Mouse (Mus musculus): ENCODE measurements around the gene Slc36a2. TPM values are rescaled to one million over a fixed set of nuclear protein-coding genes. Genes with fewer than 3 reads are reported as not detected.
A peak's percentile ranks its signal among the peaks of the same experiment; 100 is the strongest.

Slc36a2 gene
- polyA plus RNA-seq, 1 experiment from 2014 or later, result 1.1 TPM

DNA sequence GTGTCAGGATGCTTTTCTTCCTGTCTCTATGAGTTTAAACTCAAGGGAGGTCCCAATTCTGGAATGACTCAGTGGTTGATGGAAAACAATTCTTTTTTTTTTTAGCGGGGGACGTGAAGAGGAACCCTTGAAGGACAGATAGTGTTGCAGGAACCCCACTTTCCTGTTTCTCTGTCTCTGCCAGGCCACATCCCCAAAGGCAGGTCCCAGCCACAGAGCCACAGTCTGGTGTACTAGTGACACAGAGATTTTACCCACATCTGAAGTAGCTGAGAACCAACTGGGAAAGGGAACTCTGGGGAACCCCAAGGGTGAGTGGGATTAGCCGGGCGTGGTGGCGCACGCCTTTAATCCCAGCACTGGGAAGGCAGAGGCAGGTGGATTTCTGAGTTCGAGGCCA lies 19.1 kb downstream of the Slc36a2 start:
- Histone ChIP-seq H3K36me3 (ENCODE audit: insufficient read depth) (no peaks in the 10 kb centered on the region), H3K4me1 (ENCODE audit: insufficient read depth) (no peaks in the 10 kb centered on the region), H3K4me3 (ENCODE audit: low read depth, low read length) (no peak overlapping the region), H3K4me2 (no peak overlapping the region), H3K9me3 (ENCODE audit: low read depth, low read length) (no peaks in the 10 kb centered on the region), H3K27me3 (ENCODE audit: insufficient read depth, low read length) (no peaks in the 10 kb centered on the region), H3K27ac (ENCODE audit: low read depth) (no peak overlapping the region), H3K9ac (no peak overlapping the region)
- ATAC-seq (ENCODE audit: insufficient read depth) (no peak), DNase-seq (no peak)
- WGBS, result 93% methylated on average over 7 of the region's 7 CpGs
- TF ChIP-seq CTCF (IDR thresholded peaks at IDR 0.05; ENCODE audit: low read depth), result no peak

GRCm38 (mm10) chr11:55164723-55165122 lies 20.2 kb downstream of the Slc36a2 start:
- Histone ChIP-seq H3K4me1 (ENCODE audit: insufficient read depth) (no peaks in the 10 kb centered on the region), H3K27ac (ENCODE audit: low read depth) (no peak overlapping the region), H3K4me3 (ENCODE audit: low read depth, low read length) (no peak overlapping the region), H3K36me3 (ENCODE audit: insufficient read depth) (no peaks in the 10 kb centered on the region), H3K9me3 (ENCODE audit: low read depth, low read length) (no peaks in the 10 kb centered on the region), H3K4me2 (no peak overlapping the region), H3K27me3 (ENCODE audit: insufficient read depth, low read length) (no peaks in the 10 kb centered on the region), H3K9ac (no peak overlapping the region)
- WGBS, result 44% methylated on average over 3 of the region's 3 CpGs
- ATAC-seq (ENCODE audit: insufficient read depth) (no peak), DNase-seq (peak; percentile 70)
- peak; percentile 68 for TF ChIP-seq CTCF (IDR thresholded peaks at IDR 0.05; ENCODE audit: low read depth)

- Histone ChIP-seq H3K4me1 (ENCODE audit: insufficient read depth) (no peaks in the 10 kb centered on the region), H3K9ac (no peak overlapping the region), H3K27me3 (ENCODE audit: insufficient read depth, low read length) (no peaks in the 10 kb centered on the region), H3K27ac (ENCODE audit: low read depth) (no peak overlapping the region), H3K36me3 (ENCODE audit: insufficient read depth) (no peaks in the 10 kb centered on the region), H3K4me3 (ENCODE audit: low read depth, low read length) (no peak overlapping the region), H3K4me2 (no peak overlapping the region), H3K9me3 (ENCODE audit: low read depth, low read length) (no peaks in the 10 kb centered on the region)
- ATAC-seq (ENCODE audit: insufficient read depth) (no peak), DNase-seq (peak; percentile 67)
- peak; percentile 73 for TF ChIP-seq CTCF (IDR thresholded peaks at IDR 0.05; ENCODE audit: low read depth)
- WGBS, result 50% methylated on average over 9 of the region's 9 CpGs
Observed at GRCm38 (mm10) chr11:55162670-55163069, 22.2 kb downstream of the Slc36a2 start.

GRCm38 (mm10) chr11:55158785-55159359 lies 26.0 kb downstream of the Slc36a2 start:
- Histone ChIP-seq H3K9ac (no peak overlapping the region), H3K27me3 (ENCODE audit: insufficient read depth, low read length) (no peaks in the 10 kb centered on the region), H3K27ac (ENCODE audit: low read depth) (no peak overlapping the region), H3K4me3 (ENCODE audit: low read depth, low read length) (no peak overlapping the region), H3K36me3 (ENCODE audit: insufficient read depth) (no peaks in the 10 kb centered on the region), H3K4me1 (ENCODE audit: insufficient read depth) (no peaks in the 10 kb centered on the region), H3K9me3 (ENCODE audit: low read depth, low read length) (no peaks in the 10 kb centered on the region), H3K4me2 (no peak overlapping the region)
- DNase-seq (peak; percentile 91), ATAC-seq (ENCODE audit: insufficient read depth) (no peak; the same call in 1 of the 2 replicates)
- 50% methylated on average over 13 of the region's 13 CpGs for WGBS
- peak; percentile 96 for TF ChIP-seq CTCF (IDR thresholded peaks at IDR 0.05; ENCODE audit: low read depth)

GRCm38 (mm10) chr11:55155070-55155421 lies 29.8 kb downstream of the Slc36a2 start:
- no peak for ATAC-seq (ENCODE audit: insufficient read depth)
- H3K27ac ChIP-seq (ENCODE audit: low read depth), result no peak overlapping the region
- no peak overlapping the region for H3K4me2 ChIP-seq
- no peaks in the 10 kb centered on the region for H3K4me1 ChIP-seq (ENCODE audit: insufficient read depth)
- 61% methylated on average over 6 of the region's 6 CpGs for WGBS
- no peaks in the 10 kb centered on the region for H3K9me3 ChIP-seq (ENCODE audit: low read depth, low read length)
- no peak overlapping the region for H3K4me3 ChIP-seq (ENCODE audit: low read depth, low read length)
- DNase-seq, result no peak
- H3K27me3 ChIP-seq (ENCODE audit: insufficient read depth, low read length), result no peaks in the 10 kb centered on the region
- H3K36me3 ChIP-seq (ENCODE audit: insufficient read depth), result no peaks in the 10 kb centered on the region
- TF ChIP-seq CTCF (IDR thresholded peaks at IDR 0.05; ENCODE audit: low read depth), result no peak
- no peak overlapping the region for H3K9ac ChIP-seq

DNA sequence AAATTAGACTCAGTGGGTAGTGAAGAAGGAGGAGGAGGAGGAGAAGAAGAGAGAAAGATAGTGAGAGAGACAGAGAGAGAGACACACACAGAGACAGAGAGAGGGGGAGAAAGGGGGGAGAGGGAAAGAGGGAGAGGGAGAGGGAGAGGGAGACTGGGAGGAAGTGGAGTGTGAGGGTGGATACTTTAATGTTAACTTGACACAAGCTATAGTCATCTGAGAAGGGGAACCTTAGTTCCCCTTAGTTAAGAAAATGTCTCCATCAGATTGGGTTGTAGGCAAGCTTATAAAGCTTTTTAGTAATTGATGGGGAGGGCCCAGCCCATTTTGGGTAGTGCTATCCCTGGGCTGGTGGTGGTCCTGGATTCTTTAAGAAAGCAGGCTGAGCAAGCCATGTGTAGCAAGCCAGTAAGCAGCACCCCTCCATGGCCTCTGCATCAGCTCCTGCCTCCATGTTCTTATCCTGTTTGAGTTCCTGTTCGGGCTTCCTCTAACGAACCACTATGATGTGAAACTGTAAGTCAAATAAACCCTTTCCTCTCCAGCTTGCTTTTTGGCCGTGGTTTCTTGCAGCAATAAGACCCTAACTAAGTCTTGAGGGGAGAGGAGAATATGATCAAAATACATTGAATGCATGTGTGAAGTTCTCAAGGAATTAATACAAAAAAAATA lies 30.3 kb downstream of the Slc36a2 start:
- H3K4me3 ChIP-seq (ENCODE audit: low read depth, low read length), result no peak overlapping the region
- no peak overlapping the region for H3K27ac ChIP-seq (ENCODE audit: low read depth)
- TF ChIP-seq CTCF (IDR thresholded peaks at IDR 0.05; ENCODE audit: low read depth), result no peak
- no peaks in the 10 kb centered on the region for H3K9me3 ChIP-seq (ENCODE audit: low read depth, low read length)
- no peaks in the 10 kb centered on the region for H3K27me3 ChIP-seq (ENCODE audit: insufficient read depth, low read length)
- H3K4me2 ChIP-seq, result no peak overlapping the region
- 27% methylated on average over 3 of the region's 3 CpGs for WGBS
- ATAC-seq (ENCODE audit: insufficient read depth) (no peak), DNase-seq (no peak)
- H3K9ac ChIP-seq, result no peak overlapping the region
- no peaks in the 10 kb centered on the region for H3K36me3 ChIP-seq (ENCODE audit: insufficient read depth)
- no peaks in the 10 kb centered on the region for H3K4me1 ChIP-seq (ENCODE audit: insufficient read depth)

DNA sequence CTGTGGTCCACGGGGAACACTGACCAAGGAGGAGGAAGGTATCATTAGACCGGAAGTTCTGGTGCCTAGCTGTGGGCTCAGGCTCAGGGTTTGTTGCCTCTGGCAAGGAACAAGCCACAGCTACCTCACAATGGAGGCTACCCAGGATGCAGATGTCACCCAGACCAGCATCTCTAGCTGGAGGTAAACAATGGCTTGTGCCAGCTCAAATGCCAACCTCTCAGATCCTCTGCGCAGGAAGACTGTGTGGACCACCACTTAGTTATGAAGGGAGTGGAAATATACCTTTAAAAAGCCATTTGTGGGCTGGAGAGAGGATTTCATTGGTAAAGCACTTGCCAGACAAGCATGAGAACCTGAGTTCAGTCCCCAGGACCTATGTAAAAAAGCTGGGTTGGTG lies 33.3 kb downstream of the Slc36a2 start, which contains the start of gene Slc36a3:
Gene Slc36a3, minus strand, starts transcription at position 101 of the 400 bp plus-strand sequence.
- Histone ChIP-seq H3K9ac (no peak within 1 kb of the TSS), H3K4me2 (no peak within 1 kb of the TSS), H3K27ac (ENCODE audit: low read depth) (no peak within 1 kb of the TSS), H3K4me1 (ENCODE audit: insufficient read depth) (no peaks in the 10 kb centered on the region), H3K4me3 (ENCODE audit: low read depth, low read length) (no peak within 1 kb of the TSS), H3K36me3 (ENCODE audit: insufficient read depth) (no peaks in the 10 kb centered on the region), H3K9me3 (ENCODE audit: low read depth, low read length) (no peaks in the 10 kb centered on the region), H3K27me3 (ENCODE audit: insufficient read depth, low read length) (no peaks in the 10 kb centered on the region)
- ATAC-seq (ENCODE audit: insufficient read depth) (no peak), DNase-seq (no peak)
- no peak for TF ChIP-seq CTCF (IDR thresholded peaks at IDR 0.05; ENCODE audit: low read depth)
- 70% methylated on average over 3 of the region's 3 CpGs for WGBS

All from lung, embryonic 14.5 days (tissue).